Mouse (Mus musculus) embryonic fibroblast, embryonic 13.5 days (primary cell): ENCODE measurements around the gene Synpo2.

Experiments
- CTCF ChIP-seq: IDR thresholded peaks from 2 replicates; pipeline ENCODE4 v1.5.1; 2011; ENCODE audit warnings: mild to moderate bottlenecking, control low read depth, low read length, moderate library complexity, borderline replicate concordance; ENCODE audit not compliant: insufficient read depth
- POLR2A ChIP-seq: IDR thresholded peaks from 2 replicates; pipeline ENCODE4 v1.6.1; 2011; ENCODE audit warnings: low read depth, mild to moderate bottlenecking, control low read depth, low read length, moderate library complexity

DNA sequence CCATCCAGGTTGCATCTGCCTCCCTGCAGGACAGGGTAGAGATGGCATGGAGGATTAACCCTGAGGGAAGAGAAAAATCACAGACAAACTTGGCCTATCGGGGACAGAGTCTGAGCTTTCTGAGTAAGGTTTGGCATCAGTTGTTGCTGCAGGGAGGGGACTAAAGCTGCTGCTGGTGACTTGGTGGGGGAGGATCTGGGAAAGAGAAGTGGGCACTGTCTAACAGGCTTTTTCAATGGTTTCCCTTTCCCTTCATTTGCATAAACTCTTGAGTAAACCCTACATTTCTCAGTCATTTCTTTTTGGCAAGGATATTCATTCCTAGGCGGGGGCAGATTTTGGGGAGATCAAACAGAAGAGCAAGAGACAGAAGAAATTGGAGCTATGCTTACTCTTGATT lies 174.0 kb downstream of the Synpo2 start:
- no peak for TF ChIP-seq CTCF
- TF ChIP-seq POLR2A: no peak
